Mouse (Mus musculus) fat pad, adult 2 months (tissue): ENCODE data around the gene Slc38a4.

ENCODE experiments used
- DNase-seq: peaks from one replicate; pipeline ENCODE4 v3.0.0-alpha.2; 2011; ENCODE audit warnings: low read depth, low spot score; ENCODE audit errors: extremely low read depth

Slc38a4 gene

DNA sequence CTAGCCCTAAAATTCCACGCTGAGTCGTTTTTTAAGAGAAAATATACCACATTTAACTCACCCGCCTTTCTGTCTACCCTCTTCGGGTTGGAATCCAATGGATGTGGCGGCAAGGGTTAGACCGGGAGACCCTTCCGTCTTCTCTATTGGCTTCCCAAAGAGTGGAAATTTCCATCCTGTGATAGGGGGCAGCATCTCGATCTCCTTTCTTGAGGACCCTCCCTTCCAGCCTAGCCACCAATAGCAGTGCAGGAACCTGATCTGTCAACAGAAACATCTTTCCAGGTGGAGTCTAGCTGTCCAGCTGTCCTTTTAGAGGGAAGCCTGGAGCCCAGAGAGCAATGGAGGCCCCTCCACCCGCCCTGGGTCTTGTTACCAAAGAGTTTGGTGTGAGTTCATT is at the start of gene Slc38a4:
Gene Slc38a4 (minus strand): TSS at position 163 of the 400 bp plus-strand sequence.
- no peak for DNase-seq

DNA sequence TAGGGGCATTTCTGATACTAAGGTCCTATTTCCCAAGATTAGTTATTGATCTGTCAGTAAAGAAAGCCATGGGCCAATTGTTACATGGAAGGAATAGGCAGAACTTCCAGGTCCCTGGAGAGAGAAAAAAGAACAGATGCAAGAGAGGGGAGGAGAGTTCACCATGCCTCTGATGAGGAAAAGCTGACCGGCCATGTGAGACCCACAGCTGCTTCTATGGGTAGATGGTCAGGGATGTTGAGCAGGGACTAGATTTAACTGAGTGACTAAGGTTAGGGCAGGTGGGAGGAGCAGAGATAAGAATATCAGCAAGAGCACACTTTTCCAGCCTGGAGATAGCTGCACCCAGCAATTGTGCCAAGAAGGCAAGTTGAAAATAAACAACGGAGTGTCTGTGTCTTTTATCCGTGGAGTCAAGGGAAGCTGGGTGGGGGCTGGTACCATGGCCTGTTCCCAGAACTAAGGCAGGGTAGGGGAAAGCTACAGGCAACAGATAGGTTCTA is 49.2 kb upstream of the Slc38a4 start:
- DNase-seq = no peak

DNA sequence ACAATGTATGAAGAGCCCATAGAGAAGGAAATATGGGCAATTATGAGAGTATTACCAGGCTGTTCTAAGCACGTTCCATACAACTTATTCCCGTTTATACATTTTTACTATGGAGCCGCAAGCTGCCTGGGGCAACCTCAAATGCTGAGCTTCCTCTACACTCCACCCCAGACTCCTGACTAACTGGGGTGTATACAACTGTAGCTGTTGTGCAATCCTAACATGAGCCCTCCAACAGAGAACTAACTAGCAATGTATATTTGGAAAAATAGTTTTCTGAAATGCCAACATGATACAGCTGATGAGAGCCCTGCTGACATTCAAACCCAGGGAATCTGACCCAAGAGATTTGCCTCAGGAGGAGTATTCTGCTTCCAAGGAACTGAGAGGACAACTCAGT is 48.3 kb upstream of the Slc38a4 start:
- no peak for DNase-seq

DNA sequence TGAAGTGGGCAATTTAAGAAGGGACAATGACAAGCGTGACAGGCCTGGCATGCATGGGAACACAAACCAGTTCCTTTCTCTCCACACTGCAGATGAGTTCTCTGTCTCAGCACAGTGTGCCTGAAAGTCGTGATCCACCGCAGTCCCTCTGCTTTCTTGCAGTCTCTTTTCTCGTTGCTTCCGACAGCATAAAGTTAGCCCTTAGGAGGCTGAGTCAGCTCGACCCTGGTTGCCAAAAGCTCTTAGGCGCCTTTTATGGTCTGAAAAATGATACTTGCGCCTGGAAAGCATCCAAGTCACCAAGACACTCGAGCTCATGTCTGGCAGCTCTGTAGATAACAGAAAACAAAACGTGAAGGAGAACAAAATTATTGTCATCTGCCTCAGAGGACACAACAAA is 47.1 kb upstream of the Slc38a4 start:
- no peak for DNase-seq

DNA sequence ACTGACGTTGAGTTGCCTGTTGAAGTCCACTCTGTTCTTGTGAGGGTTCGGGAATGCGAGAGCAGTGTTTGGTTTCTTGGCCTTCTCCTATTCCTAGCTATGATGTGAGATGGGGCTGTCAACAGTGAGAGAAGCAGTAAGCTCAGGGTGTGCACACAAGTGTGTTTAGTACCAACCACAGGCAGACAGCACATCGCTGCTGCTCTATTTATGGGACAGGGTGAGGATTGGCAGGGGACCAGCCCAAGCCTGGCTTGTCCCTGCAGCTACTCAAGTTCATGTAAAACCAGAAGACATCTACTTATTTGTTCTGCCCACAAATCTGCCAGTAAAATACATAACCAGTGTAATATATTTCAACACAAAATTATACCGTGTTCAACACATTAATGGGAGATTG is 46.4 kb upstream of the Slc38a4 start:
- no peak for DNase-seq

DNA sequence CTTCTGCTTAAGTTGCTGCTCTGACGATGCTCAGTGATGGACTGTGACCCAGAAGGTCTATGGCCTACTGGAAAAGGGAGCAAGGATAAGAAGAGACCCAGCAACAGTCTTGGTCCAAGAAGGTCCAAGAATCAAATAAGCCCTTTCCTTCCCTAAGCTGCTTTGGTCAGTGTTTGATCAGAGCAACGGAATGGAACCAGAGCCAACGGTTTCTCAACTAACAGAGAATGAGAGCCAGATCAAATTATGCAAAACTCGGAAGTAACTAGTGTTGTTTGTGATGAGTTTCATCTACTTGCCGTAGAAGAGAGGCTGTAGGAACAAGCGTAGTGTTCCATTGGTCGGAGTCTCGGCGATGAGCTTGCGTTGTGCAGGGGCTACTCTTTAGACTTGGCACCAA is 43.3 kb upstream of the Slc38a4 start:
- no peak for DNase-seq

DNA sequence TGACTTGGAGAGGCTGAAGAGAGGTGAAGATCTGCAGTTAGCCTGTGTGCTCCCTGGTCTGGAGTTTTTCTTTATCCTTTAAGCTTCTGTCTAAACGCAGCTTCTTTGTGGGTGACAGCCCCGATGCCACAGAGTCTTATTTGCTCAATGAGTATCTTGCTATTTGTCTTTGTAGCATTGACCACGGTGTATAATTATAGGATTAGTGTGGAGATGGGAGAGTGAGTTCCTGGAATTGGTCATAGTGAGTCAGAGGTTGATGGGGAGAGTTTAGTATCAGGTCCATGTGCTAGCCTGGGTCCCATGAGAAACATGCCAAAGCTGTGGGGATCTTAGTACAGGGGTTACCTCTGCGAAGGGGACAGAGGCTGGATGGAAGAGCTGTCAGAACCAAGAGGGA is 41.8 kb upstream of the Slc38a4 start:
- DNase-seq = no peak

DNA sequence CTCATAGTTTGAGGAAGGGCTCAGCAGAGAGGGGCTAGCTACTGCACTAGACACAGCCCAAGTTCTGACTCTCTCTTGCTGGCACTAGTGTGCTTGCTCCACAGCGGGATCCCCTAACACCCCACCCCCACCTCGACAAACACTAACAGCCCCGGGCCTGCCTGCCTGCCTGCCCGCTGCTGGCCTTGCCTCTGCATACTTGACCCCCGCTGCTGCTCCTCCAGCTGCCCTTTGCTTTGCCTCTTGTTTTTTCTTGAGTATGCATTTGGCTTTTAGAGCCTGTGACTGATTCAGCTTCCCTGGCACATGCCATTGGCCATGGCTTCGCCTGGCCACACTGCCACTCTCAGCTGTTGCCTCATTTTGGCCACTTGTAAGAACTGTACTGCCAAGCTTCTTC is 33.8 kb upstream of the Slc38a4 start:
- no peak for DNase-seq

DNA sequence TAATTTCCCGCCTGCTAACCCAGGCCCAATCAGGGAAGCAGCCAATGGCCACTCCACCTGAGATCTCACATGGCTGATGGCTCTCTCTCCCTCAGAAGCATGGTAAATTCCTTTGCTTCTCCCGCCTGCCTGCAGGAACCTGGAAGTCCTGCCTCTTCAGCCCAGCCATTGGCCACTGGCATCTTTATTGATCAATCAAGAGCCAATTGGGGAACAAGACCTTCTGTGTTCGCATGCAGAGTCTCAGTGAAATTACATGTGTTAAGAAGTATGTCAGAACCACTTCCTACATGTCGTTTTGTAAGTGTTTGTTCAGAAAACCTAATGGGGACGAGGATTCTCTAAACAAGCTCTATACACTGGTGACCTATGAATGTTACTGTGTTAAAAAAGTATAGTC is 30.1 kb upstream of the Slc38a4 start:
- no peak for DNase-seq

DNA sequence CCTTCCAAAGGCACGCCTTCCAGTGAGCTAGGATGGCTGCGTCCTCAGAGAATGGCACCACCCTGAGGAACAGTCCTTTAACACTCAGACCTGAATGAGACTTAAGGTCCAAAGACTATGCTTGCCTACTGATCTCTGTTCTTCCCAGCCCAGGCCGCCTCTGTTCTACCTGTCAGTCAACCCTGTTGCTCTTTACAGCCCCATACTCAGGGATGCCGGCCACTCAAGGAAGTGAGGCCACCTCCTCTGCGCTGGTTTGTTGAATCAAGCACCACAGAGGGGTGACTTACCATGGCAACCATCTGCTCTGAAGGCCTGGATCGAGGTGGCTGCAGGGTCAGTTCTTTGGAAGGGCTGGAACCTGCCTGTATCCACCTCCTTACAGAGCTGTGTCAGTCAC is 21.9 kb upstream of the Slc38a4 start:
- DNase-seq = no peak

DNA sequence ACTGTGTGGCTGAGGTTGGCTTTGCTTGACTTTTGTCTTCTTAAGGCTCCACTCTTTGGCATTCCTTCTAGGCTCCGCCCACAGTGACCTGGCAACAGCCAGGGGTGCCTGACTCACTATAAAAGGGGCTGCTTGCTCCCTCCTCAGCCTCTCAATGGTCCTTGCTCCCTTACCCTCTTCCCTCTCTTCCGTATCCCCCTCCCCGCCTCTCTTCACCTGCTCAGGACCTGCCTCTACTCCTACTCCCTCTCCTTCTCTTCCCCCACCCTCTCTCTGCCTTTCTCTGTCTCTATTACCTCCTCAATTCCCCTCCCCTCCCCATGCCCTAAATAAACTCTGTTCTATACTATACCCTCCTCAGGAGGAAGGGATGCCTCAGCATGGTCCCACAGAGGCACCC is 20.3 kb upstream of the Slc38a4 start:
- no peak for DNase-seq

DNA sequence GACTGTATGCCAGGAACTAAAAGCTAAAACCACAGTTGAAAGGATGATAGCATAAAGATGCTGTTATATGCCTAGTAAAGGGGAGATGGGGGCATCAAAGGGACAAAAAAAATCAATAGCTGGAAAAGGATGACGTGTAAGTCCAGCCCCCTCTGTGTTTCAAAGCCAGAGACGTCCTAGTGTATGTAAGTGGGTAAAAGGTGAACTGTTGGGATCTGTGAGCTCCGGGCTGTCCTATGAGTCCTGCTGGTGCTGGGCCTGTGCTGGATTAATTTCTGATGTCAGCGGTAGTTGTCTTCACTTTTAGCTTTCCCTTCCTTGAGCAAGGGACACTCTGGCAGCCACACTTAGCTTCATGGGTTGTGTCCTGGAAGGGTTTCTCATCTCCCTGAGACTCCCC is 19.5 kb upstream of the Slc38a4 start:
- no peak for DNase-seq

DNA sequence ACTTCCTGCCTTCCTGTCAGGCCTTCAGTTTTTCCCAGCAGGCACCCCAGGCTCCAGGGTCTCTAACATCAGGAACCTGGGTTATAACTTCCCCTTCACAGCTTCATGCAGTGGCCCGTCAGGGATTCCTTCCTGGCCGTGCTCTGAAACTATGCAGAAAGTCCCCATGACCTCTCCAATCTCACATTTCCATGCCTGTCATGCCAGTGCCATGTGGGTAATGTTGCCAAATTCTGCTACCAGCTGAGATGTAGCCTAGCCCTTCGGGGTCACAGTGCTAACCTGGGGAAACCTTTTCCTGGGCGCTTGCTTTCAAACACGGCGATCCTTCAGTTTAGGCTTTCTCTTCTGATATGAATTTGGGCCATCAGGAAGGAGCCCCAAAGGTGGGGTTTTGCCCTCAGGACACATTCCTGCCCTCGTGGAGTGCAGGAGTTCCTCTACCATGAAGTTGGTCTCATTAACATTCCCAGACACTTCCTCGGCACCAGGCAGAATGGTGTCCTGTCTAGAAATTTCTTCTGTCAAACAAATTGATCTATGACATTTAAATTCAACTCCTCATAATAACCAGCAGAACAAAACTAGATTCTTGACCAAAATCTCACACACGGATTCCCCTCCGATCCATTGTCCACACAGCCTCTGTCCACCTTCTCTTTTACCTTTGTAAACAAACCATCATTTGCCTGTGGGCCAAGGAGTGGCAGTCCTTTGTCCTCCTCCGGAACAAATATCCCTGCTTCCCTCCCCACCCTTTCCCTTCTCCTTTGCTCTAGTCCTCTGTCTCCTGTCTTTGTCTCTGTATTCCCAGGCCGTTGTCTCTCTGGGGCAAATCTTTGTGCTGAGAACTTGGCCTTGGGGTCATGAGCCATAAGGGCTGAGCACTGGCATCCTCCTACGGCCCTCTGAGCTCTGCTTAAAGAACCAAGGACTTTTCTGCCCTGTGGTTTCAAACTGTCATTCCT is 17.4 kb upstream of the Slc38a4 start:
- no peak for DNase-seq

DNA sequence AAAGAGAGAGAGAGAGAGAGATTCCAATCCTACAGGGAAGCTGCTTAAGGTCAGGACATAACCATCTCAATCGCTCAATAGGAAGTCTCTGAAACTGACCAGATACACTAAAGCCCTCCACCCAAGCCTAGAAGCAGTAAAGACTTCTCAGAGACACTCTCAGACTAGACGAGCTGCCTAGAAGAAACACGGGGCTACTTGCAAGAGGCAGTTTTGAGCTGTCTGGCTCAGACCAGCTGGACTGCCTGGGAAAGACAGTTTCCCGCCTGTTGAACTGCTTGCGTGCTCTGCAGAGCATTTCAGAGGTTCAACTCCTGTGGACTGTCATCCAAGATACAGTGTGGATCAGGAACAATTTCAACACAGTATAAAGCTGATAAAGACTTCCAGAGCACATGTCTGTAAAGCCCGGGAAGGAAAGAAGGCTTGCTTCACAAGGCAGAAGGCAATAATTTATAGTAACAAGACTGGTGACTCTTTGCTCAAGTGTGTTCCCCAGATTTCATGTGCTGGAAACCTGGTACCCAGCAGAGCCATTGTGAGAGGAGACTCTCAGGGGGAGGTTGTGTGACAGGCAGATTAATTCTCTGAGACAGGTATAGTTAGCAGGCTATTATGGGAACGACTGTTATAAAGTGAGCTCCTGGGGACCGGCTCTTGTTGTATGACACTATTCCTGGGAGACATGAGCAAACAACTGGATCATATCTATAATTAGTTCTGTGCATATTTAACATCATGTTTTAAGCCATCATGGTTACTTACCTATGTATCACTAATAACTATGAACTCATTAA is 11.8 kb upstream of the Slc38a4 start:
- DNase-seq = no peak

DNA sequence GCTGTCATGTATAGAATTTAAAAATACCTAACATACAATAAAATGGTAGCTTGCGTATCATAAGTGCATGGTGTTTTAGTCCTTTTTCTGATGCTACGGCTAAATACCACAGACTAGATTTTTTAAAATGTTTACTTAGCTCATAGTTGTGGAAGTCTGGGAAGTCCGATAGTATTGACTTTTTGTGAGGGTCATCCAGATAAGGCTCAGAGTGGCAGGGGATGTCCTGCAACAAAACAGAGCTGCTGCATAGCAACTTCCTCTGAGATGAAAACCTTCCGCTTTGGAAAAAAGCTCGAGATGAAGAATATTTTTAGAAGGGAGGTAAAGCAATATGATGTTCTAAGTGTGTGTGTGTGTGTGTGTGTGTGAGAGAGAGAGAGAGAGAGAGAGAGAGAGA is 11.2 kb upstream of the Slc38a4 start:
- no peak for DNase-seq

DNA sequence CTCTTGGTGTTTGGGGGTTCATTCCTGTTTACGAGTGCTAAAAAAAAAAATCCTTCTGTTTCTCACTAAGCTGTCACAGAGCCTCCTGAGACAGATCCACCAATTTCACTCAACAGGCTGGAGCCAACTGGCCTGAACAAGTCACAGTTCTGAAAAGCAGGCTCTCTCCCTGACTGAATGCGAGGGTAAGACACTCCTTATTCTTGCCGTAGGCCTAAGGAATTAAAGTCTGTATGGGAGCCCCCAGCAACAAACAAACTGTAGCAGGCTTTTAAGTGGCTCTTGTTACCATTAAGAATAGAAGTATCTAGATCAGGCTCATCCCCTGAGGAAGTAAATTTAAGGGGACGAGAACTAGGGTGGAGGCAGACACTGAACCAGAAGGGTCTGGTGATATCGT is 7.5 kb upstream of the Slc38a4 start:
- DNase-seq = no peak

DNA sequence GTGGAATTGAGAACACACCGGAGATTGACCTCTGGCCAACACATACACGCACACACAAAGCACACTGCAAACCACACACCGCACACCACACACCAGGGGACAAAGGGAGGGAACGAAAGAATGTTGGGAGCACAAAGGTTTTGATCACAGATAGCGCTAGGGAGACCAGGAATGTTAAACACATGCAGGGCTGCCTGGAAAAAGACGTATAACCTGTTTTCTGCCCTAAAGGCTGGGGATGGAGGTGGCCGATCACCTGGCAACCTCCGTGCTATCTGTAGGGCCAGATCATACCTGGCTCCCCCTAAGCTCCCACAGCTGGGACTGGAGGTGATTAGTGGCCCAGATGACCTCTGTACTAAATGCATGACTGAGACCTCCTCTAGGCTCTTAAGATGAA is 5.2 kb upstream of the Slc38a4 start:
- DNase-seq = peak; percentile 21

DNA sequence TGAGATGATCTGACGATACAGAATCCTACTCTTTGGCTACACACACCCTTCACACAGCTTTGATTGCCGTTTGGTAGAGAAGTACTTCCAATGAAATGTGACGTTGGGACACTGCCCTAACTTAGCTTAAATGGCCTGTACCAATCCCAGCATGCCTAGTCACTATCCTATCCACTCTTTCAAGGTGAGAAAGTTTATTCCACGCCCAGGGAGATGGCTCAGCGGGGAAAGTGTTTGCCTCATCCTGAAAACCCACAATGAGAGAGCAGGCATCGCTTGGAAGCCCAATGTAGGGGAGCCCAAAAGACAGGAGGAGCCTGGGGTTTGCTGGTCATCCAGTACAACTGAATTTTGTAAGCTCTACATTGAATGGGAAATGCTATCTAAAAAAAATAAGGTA is 4.8 kb upstream of the Slc38a4 start:
- no peak for DNase-seq

DNA sequence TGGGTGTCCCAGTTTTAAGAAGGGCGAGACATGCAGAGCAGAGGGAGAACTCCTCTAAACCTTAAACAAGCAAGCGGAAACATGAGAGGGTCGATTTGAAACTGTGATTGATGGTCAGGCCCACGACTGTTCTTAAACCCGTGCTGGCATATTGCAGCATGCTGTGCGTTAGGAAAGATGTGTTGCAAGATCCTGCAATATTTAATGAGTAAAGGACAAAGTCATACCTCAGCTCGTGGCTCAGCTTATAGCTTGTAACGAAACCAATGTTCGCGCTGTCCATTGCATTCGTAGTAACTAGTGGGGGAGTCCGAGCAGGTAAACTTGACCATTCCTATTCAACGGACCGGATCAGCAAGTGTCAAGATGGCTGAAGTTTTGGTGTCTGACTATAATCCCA is 4.3 kb upstream of the Slc38a4 start:
- DNase-seq = peak; percentile 37

DNA sequence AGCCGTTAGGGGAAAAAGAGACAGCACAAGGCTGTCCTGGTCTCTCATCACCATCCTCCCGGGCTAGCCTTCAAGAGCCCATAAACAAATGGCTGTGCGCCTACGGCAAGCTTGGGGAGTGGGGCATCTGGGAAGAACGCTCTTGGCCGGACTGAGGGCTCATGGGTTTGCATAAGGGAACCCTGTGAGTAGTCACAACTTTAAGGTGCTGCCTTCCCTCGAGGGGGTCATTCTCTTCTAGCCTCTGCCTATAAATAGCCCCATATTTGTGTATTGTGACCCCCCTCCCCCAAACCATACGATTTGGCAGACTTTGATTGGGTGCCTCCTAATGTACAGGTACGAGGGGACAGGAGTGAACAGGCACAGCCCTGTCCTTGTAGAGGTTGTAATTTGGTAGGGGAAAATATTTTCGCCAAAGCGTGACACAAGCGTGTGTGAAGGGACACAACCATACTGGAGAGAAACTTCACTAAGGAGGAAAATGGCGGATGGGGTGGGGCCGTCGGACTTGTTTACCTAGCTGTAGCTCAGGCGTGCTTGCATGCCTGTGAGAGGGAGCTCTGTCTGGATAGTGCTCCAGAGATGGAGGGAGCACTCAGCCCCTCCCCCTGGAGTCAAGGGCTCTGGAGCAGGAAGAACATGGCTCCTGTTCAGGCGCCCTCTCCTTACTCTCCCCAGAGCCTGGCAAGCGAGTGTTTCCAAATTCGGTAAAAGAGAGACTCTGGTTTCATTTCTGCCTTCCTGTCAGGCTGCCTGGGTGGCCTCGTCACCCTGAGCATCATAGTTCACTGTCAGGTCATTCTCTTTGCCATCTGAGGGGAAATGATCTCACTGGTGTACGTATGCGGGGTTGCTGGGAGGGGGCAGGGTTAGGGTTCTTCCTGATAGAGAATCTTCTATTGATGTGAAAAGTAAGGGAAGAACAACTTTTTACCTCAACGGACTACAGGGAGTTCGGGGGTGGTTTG is 3.6 kb upstream of the Slc38a4 start:
- no peak for DNase-seq
